ENCODE assay signal across 20 mouse cellular contexts in genomic region chr19:10681571-10681970, GRCm38 (mm10). TPM values are rescaled to one million over a fixed set of nuclear protein-coding genes. Genes with fewer than 3 reads are reported as not detected.
"Had no signal": no experiment of that assay in that cellular context is flagged by ENCODE, and none has a peak within 500 bp of the region (broad histone marks: within the 10 kb centered on the region; RNA-seq: fewer than 3 reads in every experiment).

No protein-coding gene starts in this region.

- H3K4me3 ChIP-seq: limb, embryonic 10.5 days; liver, embryonic 12.5 days; midbrain, embryonic 12.5 days; myocyte; neural tube, embryonic 15.5 days had no signal

- H3K9me3 ChIP-seq: limb, embryonic 10.5 days; liver, embryonic 12.5 days; midbrain, embryonic 12.5 days; neural tube, embryonic 15.5 days had no signal

- H3K9ac ChIP-seq: liver, embryonic 12.5 days; midbrain, embryonic 12.5 days; neural tube, embryonic 15.5 days had no signal

- ATAC-seq: liver, embryonic 12.5 days had no signal

- H3K4me2 ChIP-seq: liver, embryonic 12.5 days; midbrain, embryonic 12.5 days; neural tube, embryonic 15.5 days had no signal

- H3K36me3 ChIP-seq: limb, embryonic 10.5 days; liver, embryonic 12.5 days; midbrain, embryonic 12.5 days; neural tube, embryonic 15.5 days had no signal

- H3K27ac ChIP-seq: limb, embryonic 10.5 days; liver, embryonic 12.5 days; macrophage; midbrain, embryonic 12.5 days; neural tube, embryonic 15.5 days had no signal

- H3K4me1 ChIP-seq: limb, embryonic 10.5 days; midbrain, embryonic 12.5 days had no signal

- H3K27me3 ChIP-seq: midbrain, embryonic 12.5 days; neural tube, embryonic 15.5 days had no signal

- DNase-seq: kidney, adult 8-10 months; right cerebral cortex, adult 18-20 months; right cerebral cortex, postnatal 25 days; thymus, postnatal 4 days had no signal

RNA-seq across cellular contexts. Expression of gene Pga5, which starts 3.7 kb away (rescaled TPM):
- total RNA-seq: layer of hippocampus, adult 8-10 months; layer of hippocampus, postnatal 14 days; left cerebral cortex, adult 18-20 months; left cerebral cortex, postnatal 10 days; megakaryocyte-erythroid progenitor cell, adult 5-6 weeks had no signal
- polyA plus RNA-seq: kidney, embryonic 16.5 days; limb, embryonic 10.5 days; lung, embryonic 16.5 days; macrophage; midbrain, embryonic 12.5 days; neural tube, embryonic 11.5 days; neural tube, embryonic 15.5 days; small intestine, adult 2 months had no signal

RNA-seq across cellular contexts. Expression of gene Vwce, which starts 47.6 kb away (rescaled TPM):
- polyA plus RNA-seq: macrophage had no signal

RNA-seq across cellular contexts. Expression of gene Cd5, which starts 57.2 kb away (rescaled TPM):
- polyA plus RNA-seq: liver, embryonic 12.5 days; liver, embryonic 16.5 days; myocyte had no signal
